Mouse (Mus musculus): ENCODE measurements around the gene Cst3. TPM values are rescaled to one million over a fixed set of nuclear protein-coding genes. Genes with fewer than 3 reads are reported as not detected.

Gene Cst3
- total RNA-seq, 2 experiments from 2014 or later = 792 to 798 TPM

DNA sequence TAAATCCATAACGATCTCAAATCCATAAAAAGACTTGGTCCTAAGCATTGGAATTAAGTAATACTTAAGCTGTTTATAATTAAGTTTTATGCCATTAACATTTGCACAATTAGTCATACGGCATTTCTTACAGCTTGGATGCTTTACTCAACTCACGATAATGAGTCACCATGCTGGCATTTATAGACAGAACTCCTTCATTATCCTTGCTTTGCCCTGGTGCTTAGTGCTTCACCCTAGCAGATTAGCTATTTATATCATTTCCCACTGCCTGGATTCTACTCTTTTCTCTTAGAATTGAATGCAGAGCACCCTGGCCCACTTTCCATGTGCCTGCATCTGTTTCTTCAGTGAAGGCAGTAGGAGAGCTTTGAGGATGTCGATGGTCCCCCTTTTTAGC, 18.0 kb downstream of the Cst3 start:
- intact Hi-C loops (cut with DNase I) = no loop called here

GRCm38 (mm10) chr2:148856630-148857400, 18.7 kb downstream of the Cst3 start:
- no peak for DNase-seq
- intact Hi-C loops (cut with DNase I) = no loop called here

More for the DNA sequence above, 18.0 kb downstream of the Cst3 start:
- DNase-seq = no peak

DNA sequence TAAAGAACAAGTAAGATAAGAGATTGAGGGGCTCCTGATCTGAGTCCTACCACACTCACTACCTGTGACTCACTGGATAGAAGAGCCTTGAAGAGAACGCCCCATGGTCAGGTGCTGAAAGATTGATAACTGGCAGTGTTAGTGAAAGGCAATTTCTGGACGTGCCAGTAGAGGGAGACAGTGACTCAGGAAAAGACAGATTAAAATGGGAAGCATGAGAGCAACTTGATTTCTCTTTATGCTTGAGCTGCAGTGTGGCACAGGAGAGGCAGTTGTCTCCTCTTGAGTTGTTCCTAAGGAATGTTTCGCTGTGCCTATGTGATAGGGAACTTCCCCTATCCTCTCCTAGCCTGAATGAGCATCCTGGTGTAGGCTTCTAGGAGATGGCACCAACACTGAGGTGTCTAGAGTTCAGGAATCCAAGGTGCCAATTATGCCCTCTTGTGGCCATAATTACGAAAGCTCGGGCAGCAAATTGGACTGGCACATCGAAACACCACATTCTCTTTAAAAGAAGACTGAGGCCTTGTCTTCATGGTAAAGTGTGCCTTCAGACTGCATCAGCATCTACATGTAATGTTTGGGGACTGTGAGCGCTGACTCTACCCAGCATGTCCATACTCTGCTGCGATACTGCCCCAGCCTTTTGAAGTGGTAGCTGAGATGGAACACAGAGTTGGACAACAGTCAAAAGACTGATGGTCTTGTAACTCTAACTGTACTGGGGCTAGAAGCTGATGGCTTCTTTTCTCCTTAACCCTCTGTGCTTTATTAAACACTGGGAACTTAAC, 24.2 kb downstream of the Cst3 start:
- intact Hi-C loops (cut with DNase I) = loop anchor here (2.0 kb wide), 1 partner anchor 51 kb away; no protein-coding TSS in a partner anchor
- peak; percentile 58 for DNase-seq

DNA sequence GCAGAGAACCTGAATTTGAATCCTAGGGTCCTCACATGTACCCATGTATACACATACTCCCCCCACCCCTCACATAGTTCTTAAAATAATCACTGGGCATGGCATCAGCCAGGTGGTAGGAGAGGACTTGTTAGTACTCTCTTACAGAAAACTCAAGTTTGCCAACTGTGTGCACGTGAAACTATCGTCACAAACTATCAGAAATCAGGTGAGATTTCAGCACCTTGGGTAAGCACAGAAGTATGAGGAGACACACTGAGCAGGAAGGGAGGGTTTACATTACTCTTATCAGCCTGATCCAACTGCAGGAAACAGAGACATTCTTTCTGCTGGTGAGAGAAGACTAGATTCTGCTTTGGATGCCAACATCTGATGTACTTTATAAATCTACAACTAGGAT, 36.3 kb downstream of the Cst3 start:
- intact Hi-C loops (cut with DNase I) = no loop called here
- DNase-seq = no peak

DNA sequence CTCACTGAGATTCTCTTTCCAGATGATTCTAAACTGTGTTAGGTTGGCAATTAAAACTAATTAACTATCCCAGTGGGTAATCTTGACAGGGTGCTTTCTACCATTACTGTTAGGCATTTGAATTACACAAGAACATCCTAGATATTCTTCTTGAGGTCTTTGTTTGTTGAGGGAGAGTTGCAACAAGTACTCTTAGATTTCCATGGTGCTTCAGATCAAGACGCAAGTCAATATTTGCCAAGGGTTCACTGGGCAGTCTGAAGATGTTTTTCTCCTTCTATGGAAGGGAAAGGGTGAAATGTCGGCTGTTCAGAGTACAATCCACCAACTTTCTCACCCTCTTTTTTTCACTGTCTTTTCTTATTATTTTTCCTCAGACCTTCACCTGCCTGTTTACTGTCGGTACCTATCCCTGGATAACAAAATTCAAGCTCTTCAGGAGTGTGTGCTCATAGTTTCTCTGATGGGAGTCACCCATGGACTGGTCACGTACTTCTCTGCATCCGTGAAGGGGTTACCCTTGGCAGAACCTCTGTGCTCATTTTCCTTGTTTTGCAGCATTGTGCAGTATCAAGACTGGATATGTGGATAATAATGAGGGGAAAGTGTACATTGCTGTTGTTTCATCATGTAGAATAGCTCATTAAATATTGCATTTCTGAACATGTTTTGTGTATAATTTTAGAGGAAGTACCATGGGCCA, 37.3 kb downstream of the Cst3 start:
- DNase-seq = no peak
- intact Hi-C loops (cut with DNase I) = no loop called here

DNA sequence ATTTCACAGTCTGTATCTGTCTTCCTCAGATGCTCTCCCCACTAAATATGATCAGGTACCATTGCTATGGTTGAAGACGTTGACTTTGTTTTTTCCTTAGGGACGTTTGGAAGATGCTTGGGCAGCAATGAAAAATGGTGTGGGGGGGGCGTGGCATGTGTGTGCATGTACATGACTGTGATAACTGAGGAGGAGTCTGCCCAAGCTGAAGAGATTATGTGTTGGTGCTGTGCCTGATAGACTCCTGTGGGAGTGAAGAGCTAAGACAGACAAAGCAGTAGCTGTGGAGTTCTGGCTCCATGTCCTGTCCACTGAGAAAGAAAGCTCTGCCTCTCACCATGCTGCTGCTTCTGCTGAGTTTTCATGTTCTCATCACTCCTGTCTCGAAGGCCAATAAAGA, 40.6 kb downstream of the Cst3 start, which contains the start of gene Cst9:
Gene Cst9, plus strand, starts transcription at position 236 of the 400 bp plus-strand sequence.
- intact Hi-C loops (cut with DNase I) = no loop called here

GRCm38 (mm10) chr2:148825986-148826385, 49.5 kb downstream of the Cst3 start:
- no peak for DNase-seq
- intact Hi-C loops (cut with DNase I) = no loop called here

More for the DNA sequence above, 40.6 kb downstream of the Cst3 start, which contains the start of gene Cst9:
- no peak for DNase-seq

Other genes with a start within 250 kb of the Cst3 start
- gene Nxt1, start 203.1 kb downstream of the Cst3 start, total RNA-seq (2021) = 10 to 100 TPM; 11.4 to 12.6 TPM
- gene Gzf1, start 194.7 kb downstream of the Cst3 start, total RNA-seq (2021) = 10 to 100 TPM; 21.2 to 21.6 TPM
- gene Napb, start 143.2 kb downstream of the Cst3 start, total RNA-seq (2021) = 100 to 1,000 TPM; 122 to 135 TPM
- under 1 TPM in 1 of 2 experiments, not detected in 1; 0.95 TPM for gene Cstl1, start 125.3 kb downstream of the Cst3 start, total RNA-seq (2021)
- gene Cst11, start 104.2 kb downstream of the Cst3 start, total RNA-seq (2021) = not detected
- gene 8030411F24Rik, start 93.7 kb downstream of the Cst3 start, total RNA-seq (2021) = not detected
- not detected for gene Cst12, start 86.3 kb downstream of the Cst3 start, total RNA-seq (2021)
- not detected for gene Cst8, start 76.9 kb downstream of the Cst3 start, total RNA-seq (2021)
- gene Cst13, start 55.6 kb downstream of the Cst3 start, total RNA-seq (2021) = under 1 TPM in 1 of 2 experiments, not detected in 1; 0.52 TPM
- not detected for gene Cst9, start 40.5 kb downstream of the Cst3 start, total RNA-seq (2021)
- not detected for gene 9230104L09Rik, start 10.7 kb downstream of the Cst3 start, total RNA-seq (2021)
- gene Gm1330, start 127.6 kb upstream of the Cst3 start, total RNA-seq (2021) = not detected
- gene Gm10750, start 141.5 kb upstream of the Cst3 start, total RNA-seq (2021) = not detected